Mouse (Mus musculus) lung, adult 18-20 months (tissue): ENCODE data around the gene Hist1h1c.
"Not testable (repeated sequence)": the region's sequence is repeated elsewhere in the genome, so short reads cannot be mapped to it uniquely, and the experiment has no call there.

Experiments
- DNase-seq, 2 experiments: peaks; one replicate each; pipeline ENCODE4 v3.0.0; 2022; ENCODE audit warnings: mixed read lengths in 2 of 2

The Hist1h1c gene

GRCm38 (mm10) chr13:23761871-23762821, 23.5 kb downstream of the Hist1h1c start, which contains the start of gene Hist1h3a:
Gene Hist1h3a, minus strand, starts transcription at chr13:23762386.
- peak; percentile 34 to 42 for DNase-seq

GRCm38 (mm10) chr13:23763242-23763585, 24.6 kb downstream of the Hist1h1c start:
- no peak for DNase-seq

DNA sequence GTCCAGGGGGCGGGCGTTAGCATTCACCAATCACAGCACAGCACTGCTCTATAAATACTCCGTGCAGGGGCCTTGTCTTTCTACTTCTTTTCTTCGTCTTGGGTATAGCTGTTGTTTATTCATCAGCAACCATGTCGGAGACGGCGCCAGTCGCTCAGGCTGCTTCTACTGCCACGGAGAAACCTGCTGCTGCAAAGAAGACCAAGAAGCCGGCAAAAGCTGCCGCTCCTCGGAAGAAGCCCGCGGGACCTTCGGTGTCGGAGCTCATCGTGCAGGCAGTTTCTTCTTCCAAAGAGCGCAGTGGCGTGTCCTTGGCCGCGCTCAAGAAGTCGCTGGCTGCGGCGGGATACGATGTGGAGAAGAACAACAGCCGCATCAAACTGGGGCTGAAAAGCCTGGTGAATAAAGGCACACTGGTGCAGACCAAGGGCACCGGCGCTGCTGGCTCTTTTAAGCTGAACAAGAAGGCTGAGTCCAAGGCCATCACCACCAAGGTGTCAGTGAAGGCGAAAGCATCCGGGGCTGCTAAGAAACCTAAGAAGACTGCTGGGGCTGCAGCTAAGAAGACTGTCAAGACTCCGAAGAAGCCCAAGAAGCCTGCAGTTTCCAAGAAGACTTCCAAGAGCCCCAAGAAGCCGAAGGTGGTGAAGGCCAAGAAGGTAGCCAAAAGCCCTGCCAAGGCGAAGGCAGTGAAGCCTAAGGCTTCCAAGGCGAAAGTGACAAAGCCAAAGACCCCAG, 25.1 kb downstream of the Hist1h1c start, which contains the start of gene Hist1h1a:
Gene Hist1h1a (plus strand): TSS at position 81 of the 738 bp plus-strand sequence.
- DNase-seq: peak; percentile 79 to 82

GRCm38 (mm10) chr13:23764324-23765171, 25.9 kb downstream of the Hist1h1c start:
- DNase-seq: no peak

DNA sequence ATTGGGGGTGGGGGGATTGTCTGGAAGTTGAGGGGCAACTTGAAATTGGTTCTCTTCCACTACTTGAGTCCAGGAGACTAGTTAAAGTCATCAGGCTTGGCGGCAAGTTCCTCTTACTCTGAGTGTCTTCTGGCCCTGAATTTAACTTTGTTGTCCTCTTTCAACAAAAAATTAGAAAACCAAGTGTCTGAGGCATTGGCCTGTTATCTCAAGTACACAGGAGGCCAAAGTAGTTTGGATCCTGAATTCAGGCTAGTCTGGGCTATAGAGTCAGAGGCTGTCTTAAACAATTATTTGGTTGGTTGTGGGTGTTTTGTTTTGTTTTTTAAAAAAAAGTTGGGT, 26.5 kb downstream of the Hist1h1c start:
- DNase-seq: no peak

DNA sequence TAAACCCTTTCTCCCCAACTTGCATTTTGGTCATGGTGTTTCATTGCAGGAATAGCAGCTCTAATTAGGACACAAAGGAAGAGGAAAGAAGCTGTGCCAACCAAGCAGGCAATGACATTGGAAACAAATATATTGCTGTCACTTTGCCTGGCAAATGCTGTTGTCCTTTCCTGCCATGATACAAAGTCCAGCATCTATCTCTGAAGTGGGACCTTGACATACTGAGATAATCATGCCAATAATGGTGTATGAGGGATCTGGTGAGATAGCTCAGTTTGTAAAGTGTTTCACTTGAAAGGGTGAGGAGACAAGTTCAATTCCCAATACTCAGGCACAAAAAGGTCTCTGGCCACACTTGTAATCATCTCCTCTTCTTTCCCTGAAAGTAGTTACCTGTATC, 28.2 kb downstream of the Hist1h1c start:
- DNase-seq: no peak

- no peak for DNase-seq
Measured at GRCm38 (mm10) chr13:23768834-23769397, 30.3 kb downstream of the Hist1h1c start.

GRCm38 (mm10) chr13:23769613-23770012, 31.0 kb downstream of the Hist1h1c start, which contains the start of gene Trim38:
Gene Trim38, plus strand, starts transcription at chr13:23769913.
- not testable (repeated sequence) for DNase-seq

DNA sequence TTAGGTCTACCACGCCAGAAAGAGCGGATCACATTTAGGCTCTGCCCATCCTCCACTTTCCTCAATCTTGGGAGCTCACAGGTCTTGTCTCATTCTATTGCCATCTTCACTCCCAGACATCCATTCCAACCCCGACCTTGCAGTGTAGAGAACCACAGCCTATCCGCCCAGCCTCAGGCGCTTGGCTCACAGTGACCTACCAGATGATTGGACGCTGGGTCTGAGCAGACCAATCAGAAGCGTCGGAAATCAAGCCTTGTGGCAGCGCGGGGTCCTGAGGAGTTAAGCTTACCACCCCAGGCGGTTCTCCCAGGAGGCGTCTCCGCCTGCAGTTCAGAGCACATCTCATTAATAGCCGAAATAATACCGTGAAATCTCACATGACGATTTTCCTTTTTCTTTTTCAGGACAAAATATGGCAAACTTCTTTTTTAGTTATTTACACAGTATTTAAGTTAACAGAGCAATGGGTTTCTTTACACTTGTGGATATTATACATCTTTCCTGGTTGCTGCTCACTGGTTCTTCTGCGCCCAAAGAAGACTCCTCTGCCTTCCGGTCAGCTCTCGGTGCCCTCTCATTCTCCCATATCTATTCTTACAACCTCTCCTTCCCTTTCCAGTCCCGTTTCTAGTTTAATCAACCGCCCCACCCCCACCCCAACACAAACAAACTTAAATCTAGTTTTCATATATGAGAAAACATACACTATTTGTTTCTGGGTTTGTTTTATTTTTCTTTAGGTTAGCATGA, 34.1 kb downstream of the Hist1h1c start:
- peak in 1 of 2 experiments; percentile 8 for DNase-seq

DNA sequence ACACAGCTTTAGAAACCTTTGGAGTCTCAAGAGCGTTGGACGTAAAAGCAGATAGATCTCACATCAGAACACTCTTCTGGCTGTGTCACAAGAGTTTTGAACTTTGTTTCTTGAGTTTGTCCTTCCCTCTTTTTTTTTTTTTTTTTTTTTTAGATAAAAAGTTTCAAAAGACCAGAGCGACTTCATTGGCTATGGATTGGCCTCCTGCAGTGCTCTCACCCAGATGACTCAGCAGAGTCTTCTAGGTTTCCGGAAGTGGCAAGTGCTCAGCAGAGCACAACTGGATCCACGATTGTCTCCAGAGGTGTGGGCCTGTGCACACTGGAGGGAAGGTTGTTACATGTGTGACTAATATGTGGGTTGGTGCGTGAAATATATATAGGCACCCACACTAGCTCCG, 39.7 kb downstream of the Hist1h1c start:
- no peak for DNase-seq

DNA sequence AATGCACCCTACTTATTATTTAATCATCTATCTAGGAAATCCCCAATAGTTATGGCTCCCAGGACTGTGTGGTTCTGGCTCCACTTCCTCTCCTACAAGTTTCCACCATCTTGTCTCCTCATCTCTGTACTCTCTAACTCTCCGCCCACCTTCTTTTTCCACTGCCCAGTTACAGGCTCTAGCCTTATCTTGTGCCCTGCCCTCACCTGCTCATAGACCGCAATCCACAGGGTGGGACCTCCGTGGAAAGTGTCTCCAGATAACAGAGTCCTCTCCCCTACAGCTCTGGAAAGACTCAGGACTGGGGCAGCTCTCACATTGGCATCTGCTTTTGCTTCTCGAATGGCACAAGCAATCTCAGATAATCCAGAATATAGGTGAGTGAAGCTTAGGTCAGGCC, 40.4 kb downstream of the Hist1h1c start:
- no peak for DNase-seq
